Mouse (Mus musculus): Measurements from ENCODE around the gene Olfr1335.
"Not testable (repeated sequence)": the region's sequence is repeated elsewhere in the genome, so short reads cannot be mapped to it uniquely, and the experiment has no call there.

Gene Olfr1335

GRCm38 (mm10) chr4:118809844-118810243, at the start of gene Olfr1335:
Olfr1335 (minus strand) TSS chr4:118809944.
- DNase-seq (ENCODE audit: low read depth in 1 of 2, low spot score in 2 of 2), result no peak

GRCm38 (mm10) chr4:118836179-118836578, 26.4 kb upstream of the Olfr1335 start, which contains the start of gene Olfr1333:
Olfr1333 (minus strand) TSS chr4:118836279.
- no peak for DNase-seq (ENCODE audit: low read depth in 1 of 2, low spot score in 2 of 2)

GRCm38 (mm10) chr4:118818921-118819320, 9.2 kb upstream of the Olfr1335 start:
- DNase-seq (ENCODE audit: low read depth in 1 of 2, low spot score in 2 of 2), result no peak

- DNase-seq (ENCODE audit: low read depth in 1 of 2, low spot score in 2 of 2), result not testable (repeated sequence)
These were observed 16.9 kb downstream of the Olfr1335 start for GRCm38 (mm10) chr4:118792796-118793195.

GRCm38 (mm10) chr4:118782486-118782885, 27.3 kb downstream of the Olfr1335 start, which contains the start of gene Olfr1337:
Olfr1337 (minus strand) TSS chr4:118782586.
- no peak for DNase-seq (ENCODE audit: low read depth in 1 of 2, low spot score in 2 of 2)

All from monocyte, adult 2 months (primary cell).